Mouse (Mus musculus) adrenal gland, postnatal 10 days (tissue): ENCODE measurements around the gene Gm49396. TPM values are rescaled to one million over a fixed set of nuclear protein-coding genes. Genes with fewer than 3 reads are reported as not detected.

ENCODE experiments used
- DNase-seq: peaks from one replicate; pipeline ENCODE4 v3.0.0; 2021; ENCODE audit warnings: mixed read lengths
- long read RNA-seq, 2 experiments: library from polyadenylated mRNA; stranded (forward); transcript quantifications; one replicate each; pipeline ENCODE4 v2.0.0; 2021
- total RNA-seq, 2 experiments: library from RNA; stranded (reverse); gene quantifications; 2 replicates each; pipeline ENCODE4 v1.2.3; 2021

The Gm49396 gene
- total RNA-seq, result 1 to 10 TPM; 2.4 to 7.1 TPM
- long read RNA-seq, experiment 1, partial matches to known transcripts, result 1 of 24 reads
- long read RNA-seq, experiment 1, other reads (novel, unspliced or antisense), result 23 of 24 reads
- long read RNA-seq, experiment 2, partial matches to known transcripts, result 7 of 24 reads
- long read RNA-seq, experiment 2, other reads (novel, unspliced or antisense), result 17 of 24 reads

GRCm38 (mm10) chr7:30563117-30563905 lies at the start of gene Gm49396, which contains the start of the genes U2af1l4 and Psenen:
Gm49396 (plus strand) TSS chr7:30563344.
U2af1l4 (plus strand) TSS chr7:30563301.
Psenen (minus strand) TSS chr7:30563627.
- DNase-seq, result peak; percentile 96

DNA sequence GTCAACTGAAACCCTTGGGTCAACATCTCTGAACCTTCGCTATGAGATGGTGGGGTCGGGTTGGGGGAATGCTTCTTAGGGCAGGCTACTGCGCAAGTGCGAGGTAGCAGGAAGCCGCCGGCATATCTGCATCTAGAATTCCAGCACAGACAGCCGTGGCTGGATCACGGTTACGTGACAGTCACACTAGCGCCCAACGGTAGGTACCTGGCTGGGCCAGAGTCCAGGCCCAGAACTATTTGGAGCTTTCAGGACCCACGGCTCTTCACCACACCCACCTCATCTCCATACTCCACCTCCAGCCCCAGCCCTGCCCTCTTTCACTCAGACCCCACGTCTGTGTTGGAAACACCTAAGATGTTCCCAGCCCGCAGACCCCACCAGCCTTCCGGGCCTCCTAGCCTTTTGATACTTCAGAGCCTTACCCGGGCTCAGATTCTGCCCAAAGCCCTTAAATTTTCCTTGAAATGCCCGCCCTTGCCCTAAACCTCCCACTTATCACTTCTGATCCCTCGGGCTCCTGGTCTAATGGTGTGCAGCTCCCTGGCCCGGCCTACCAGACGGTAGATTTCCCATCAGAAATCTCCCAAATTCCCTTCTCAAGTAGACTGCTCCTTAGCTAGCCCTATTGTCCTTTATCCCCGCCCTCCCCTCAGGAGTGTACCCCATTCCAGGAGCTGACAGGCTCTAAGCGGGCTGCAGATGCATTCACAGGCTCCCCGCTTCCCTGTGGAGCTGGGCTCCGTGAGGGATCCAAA lies 48.0 kb upstream of the Gm49396 start:
- no peak for DNase-seq

DNA sequence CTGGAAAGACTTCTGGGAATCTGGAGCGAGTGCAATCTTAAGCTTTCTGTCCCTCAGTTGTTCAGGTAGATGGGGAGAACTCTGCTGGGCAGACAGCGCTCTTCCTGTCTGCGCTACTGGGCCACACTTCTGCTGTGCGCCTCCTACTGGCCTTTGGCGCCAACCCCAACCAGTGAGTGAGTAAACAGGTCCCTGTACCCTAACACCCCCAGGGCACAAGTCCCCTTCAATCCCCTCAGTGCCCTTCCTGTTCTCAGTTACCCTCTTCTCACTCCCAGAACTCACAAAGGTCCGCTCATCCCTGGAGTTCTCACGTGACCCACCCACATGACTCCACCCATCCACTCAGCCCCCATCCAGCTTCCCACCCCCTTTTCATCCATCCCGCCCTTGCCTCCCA lies 44.8 kb upstream of the Gm49396 start:
- DNase-seq, result no peak

DNA sequence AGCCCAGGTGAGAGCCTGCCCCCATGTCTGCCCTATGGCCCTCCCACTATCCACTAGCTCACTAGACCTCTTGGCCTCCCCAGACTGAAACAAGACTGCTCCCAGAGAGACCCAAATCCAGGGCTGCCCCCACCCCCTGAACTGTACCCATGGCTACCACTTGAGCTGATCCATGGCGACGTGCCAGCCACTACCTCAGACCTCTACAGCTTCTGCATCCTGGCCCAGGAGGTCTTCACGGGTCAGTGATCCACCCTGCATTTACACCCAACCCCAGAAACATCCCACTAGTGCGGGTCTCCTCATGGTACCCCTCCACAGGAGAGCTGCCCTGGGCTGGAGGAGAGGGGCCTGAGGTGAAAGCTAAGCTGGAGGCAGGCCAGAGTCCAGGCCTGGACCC lies 42.7 kb upstream of the Gm49396 start:
- no peak for DNase-seq

GRCm38 (mm10) chr7:30520856-30521255 lies 42.3 kb upstream of the Gm49396 start:
- DNase-seq, result no peak

DNA sequence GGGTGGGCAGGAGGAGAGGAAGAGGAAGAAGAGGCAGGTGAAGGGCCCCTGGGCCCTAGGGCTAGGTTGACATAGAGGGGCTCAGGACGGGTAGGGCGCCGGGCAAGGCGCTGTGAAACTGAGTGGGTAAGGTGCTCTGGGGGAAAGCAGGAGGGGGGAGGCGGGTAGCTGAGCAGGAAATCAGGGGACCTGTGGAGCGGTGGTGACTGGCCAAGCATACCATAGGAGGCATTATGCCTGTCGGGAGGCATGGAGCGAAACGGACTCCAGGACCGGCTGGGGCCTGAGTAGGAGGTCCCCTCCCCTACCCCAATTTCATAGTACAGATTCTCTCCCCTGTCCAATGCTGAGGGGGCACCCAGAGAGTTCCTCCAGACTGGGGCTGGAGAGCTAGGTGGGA lies 40.3 kb upstream of the Gm49396 start:
- DNase-seq, result no peak

DNA sequence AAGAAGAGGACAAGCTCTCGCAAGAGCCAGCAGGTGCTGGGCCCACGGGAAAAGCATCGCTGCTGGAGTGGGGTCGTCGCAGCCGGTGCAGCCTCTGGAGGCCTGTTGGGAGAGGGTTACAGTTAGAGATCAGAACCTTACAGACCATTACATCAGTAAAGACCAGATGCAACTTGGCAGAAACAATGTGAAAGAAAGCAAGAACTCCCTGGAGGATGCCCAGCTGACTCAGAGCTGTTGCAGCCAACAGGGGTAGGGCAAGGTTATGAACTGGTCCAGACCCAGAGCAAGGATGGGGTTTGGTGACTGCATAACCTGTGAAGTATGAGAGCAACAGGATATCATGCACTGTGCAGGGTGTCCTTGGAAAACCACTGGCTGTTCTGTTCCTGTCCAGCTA lies 38.7 kb upstream of the Gm49396 start:
- no peak for DNase-seq

- no peak for DNase-seq
These were observed 37.2 kb upstream of the Gm49396 start for GRCm38 (mm10) chr7:30525954-30526353.

DNA sequence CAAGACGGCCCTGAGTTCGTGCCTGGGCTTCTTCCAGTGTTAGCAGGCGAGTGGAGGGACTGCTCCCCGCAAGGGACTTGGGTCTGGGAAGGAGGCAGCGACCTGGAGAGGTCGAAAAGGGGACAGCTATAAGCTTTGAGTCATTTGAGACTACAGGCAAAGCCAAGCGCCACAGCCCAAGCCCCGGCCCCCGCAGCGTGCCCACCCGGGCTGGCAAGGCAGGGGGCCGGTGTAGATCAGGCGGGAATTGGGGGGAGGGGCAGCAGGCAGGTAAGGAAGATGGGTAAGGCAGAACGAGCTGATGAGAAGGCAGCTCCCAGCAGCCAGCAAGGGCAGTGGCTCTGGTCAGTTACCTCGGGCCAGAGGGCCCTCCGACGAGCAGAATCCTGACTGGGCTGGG lies 36.7 kb upstream of the Gm49396 start:
- DNase-seq, result no peak

GRCm38 (mm10) chr7:30526981-30527380 lies 36.2 kb upstream of the Gm49396 start:
- DNase-seq, result no peak

DNA sequence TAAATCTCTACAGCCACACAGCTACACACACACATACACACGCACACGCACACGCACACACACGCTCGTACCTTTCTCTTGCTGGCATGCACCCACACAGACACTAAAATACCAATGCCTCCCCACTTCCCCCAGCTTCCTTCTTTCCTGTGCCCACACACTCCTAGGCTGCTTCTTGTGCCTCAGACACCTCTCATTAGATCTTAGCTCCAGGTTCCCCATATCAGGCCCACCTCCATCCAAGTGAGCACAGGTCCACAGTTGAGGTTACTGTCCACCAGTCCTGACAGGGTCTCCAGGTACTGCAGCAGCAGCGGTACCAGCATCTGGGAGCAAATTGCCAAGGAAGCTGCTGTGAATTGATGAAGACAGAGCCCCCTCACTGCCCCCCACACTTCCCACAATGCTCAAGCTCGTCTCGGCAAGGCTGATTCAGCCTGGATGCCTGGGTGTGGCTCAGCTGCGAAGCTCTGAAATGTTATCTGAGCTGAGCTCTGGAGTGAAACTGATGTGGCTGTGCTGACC lies 31.8 kb upstream of the Gm49396 start:
- DNase-seq, result no peak

DNA sequence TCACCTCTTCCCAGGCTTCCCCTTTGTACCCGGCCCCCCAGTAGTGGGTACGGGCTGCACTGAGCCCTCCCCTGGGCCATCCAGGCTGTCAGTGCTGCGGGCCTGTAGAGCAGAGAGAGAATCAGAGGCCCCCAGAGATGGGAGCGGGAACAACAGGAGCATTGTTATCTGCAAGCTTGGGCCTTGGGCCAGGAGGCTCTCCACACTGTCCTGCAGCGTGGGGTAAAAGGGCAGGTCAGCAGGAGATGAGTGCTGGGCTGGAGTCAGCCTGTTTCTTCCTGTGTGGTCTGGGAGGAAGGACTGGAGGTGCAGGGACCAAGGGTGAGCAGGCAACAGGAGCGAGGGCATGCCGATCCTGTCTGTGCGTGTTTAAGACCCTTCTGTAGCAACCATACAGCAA lies 30.2 kb upstream of the Gm49396 start:
- DNase-seq, result peak; percentile 52

DNA sequence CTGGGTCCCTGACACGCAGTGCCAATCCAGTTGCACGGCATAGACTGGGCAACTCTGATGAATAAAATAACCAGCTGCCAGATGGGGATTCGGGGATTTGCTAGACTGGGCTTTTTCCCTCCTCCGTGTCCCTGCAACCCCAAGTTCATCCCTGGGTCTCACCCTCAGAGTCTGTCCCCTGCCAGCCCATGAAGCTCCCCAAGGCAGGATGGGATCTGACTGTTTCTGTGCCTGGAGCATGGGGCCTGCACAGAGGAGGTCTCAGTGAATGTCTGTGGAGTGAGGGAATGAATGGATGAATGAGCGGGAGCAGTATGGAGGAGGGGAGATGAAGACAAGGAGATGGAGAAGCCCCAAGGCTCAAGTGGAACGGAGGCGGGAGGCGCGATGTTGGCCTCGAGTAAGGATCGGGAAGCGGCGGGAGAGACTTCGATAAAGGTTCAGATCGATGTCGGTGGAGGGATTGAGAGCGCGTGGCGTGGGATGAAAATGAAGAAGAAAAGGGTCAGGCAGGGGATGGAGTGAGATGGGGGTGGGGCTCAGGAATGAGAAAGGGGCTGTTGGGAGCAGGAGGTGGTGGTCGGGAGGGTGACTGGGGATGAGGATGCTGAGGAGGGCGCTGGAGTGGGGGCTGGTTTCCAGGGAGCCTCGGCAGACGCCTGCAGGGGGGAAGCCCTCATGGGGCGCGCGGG lies 29.1 kb upstream of the Gm49396 start:
- DNase-seq, result no peak

DNA sequence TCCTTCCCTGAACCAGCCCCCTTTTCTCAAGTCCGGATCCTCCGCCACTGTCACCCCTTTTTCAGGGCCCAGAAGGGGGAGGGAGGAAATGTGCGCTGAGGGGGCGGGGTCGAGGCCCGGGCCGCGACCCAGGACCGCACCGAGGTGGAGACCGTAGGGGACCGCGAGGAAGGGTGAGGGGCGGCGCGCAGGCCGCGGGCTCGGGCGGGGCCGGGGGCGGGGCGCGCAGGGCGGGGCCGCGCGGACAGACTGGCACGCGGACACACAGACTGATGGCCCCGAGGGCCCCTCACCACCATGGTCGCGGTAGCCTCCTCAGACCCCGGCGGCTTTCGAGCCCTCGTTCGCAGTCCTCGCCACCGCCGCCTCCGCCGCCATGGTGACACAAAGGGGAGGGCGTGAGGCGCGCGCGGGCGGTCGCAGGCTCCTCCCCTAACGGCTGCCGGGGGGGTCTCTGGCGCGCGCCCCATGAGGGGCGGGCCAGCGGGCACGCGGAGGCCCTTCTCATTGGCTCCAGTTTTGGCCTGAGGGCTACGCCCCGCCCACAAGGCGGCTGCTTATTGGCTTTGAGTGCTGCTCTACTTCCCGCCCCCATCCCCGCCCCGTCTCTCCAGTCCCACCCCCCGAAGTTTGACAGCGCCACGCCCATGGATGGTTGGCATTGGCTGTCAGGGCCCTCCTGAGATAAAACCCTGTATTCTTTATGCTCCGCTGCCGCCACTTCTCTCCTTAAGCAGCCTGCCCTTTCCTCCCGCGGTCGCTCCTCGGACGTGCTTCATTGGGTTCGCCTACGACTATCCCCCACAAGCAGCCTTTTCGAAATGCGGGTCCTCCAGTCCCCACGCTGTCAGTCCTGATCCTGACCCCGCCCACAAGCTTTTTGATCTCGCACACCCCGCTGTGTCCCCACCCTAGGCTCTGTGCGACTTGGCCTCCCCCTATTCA lies 28.2 kb upstream of the Gm49396 start, which contains the start of gene Arhgap33:
Arhgap33 (minus strand) TSS at position 428 of the 945 bp plus-strand sequence.
- peak; percentile 97 for DNase-seq

GRCm38 (mm10) chr7:30540572-30540971 lies 22.6 kb upstream of the Gm49396 start:
- no peak for DNase-seq

GRCm38 (mm10) chr7:30544327-30544726 lies 18.8 kb upstream of the Gm49396 start:
- DNase-seq, result no peak

- DNase-seq, result no peak
These were observed 13.3 kb upstream of the Gm49396 start for GRCm38 (mm10) chr7:30549880-30550279.

- no peak for DNase-seq
These were observed 12.5 kb upstream of the Gm49396 start for GRCm38 (mm10) chr7:30550603-30551002.

- no peak for DNase-seq
These were observed 11.6 kb upstream of the Gm49396 start for GRCm38 (mm10) chr7:30551445-30552101.
